In the genomic region with DNA sequence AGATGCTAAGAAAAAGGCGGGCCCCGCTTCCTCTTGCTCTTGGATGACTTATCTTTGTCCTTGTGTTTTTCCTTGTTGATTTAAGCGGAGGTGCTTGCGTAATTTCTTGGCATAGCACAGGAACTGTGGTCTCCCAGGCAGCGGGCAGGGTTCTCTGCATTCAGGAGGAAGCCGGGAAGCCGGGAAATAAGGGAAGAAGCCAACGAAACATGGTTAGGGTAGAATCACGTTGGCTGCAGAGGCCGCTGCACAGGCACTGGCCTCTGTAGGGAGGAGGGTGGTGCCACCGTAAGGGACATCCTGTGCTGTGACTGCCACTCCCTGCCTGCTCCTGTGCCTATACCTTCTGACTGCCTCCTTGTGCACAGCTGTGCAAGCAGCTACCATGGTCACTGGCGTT, we compare ENCODE assay signal across 10 mouse cellular contexts. TPM values are rescaled to one million over a fixed set of nuclear protein-coding genes. Genes with fewer than 3 reads are reported as not detected.
DNase-seq lines count a peak whose midpoint lies in the region; ATAC-seq and TF ChIP-seq lines count a peak whose summit lies in the region.
"Had no signal": no experiment of that assay in that cellular context is flagged by ENCODE, and none has a peak within 500 bp of the region (broad histone marks: within the 10 kb centered on the region; RNA-seq: fewer than 3 reads in every experiment).

No protein-coding gene starts in this region.

- no peak overlapping the region for H3K4me2 ChIP-seq in forebrain, embryonic 16.5 days (ENCODE audit: low read length)
- H3K4me2 ChIP-seq: embryonic facial prominence, embryonic 15.5 days; neural tube, embryonic 12.5 days had no signal

- H3K36me3 ChIP-seq in kidney, adult 2 months (ENCODE audit: control insufficient read depth, insufficient read depth, low read length), result no peaks in the 10 kb centered on the region
- no peaks in the 10 kb centered on the region for H3K36me3 ChIP-seq in forebrain, embryonic 16.5 days (ENCODE audit: control insufficient read depth, insufficient read depth)
- H3K36me3 ChIP-seq: embryonic facial prominence, embryonic 15.5 days; neural tube, embryonic 12.5 days had no signal

- 31% methylated on average over 12 of the region's 12 CpGs for whole genome bisulfite sequencing in kidney, adult 2 months
- 78% methylated on average over 12 of the region's 12 CpGs for WGBS in forebrain, embryonic 16.5 days

- no peaks in the 10 kb centered on the region for H3K27me3 ChIP-seq in kidney, adult 2 months (replicated peaks; ENCODE audit: control insufficient read depth, insufficient read depth, low read length)
- no peaks in the 10 kb centered on the region for H3K27me3 ChIP-seq in forebrain, embryonic 16.5 days (replicated peaks; ENCODE audit: control insufficient read depth, insufficient read depth, low read length)
- H3K27me3 ChIP-seq: embryonic facial prominence, embryonic 15.5 days; neural tube, embryonic 12.5 days had no signal

- TF ChIP-seq POLR2A in kidney, adult 2 months (IDR thresholded peaks at IDR 0.05; ENCODE audit: low read depth, low read length), result no peak

- no peak for TF ChIP-seq CTCF in kidney, adult 2 months (conservative IDR thresholded peaks at IDR 0.05; ENCODE audit: insufficient read depth, insufficient read length, low read depth, low read length)

- no peak for ATAC-seq in forebrain, embryonic 16.5 days

- H3K9ac ChIP-seq in forebrain, embryonic 16.5 days (replicated peaks; ENCODE audit: low read depth, low read length), result no peak overlapping the region
- H3K9ac ChIP-seq: embryonic facial prominence, embryonic 15.5 days; neural tube, embryonic 12.5 days had no signal

- H3K27ac ChIP-seq in kidney, adult 2 months (ENCODE audit: insufficient read depth, low read depth, low read length), result no peak overlapping the region
- H3K27ac ChIP-seq in forebrain, embryonic 16.5 days (ENCODE audit: low read length), result no peak overlapping the region
- H3K27ac ChIP-seq: embryonic facial prominence, embryonic 15.5 days; neural tube, embryonic 12.5 days had no signal

- H3K9me3 ChIP-seq in forebrain, embryonic 16.5 days (ENCODE audit: control insufficient read depth, low read length), result no peaks in the 10 kb centered on the region
- H3K9me3 ChIP-seq: embryonic facial prominence, embryonic 15.5 days; neural tube, embryonic 12.5 days had no signal

- no peaks in the 10 kb centered on the region for H3K4me1 ChIP-seq in kidney, adult 2 months (ENCODE audit: control insufficient read depth, insufficient read depth, low read length)
- no peaks in the 10 kb centered on the region for H3K4me1 ChIP-seq in forebrain, embryonic 16.5 days (replicated peaks; ENCODE audit: control insufficient read depth, insufficient read depth, low read length)

- no peak overlapping the region for H3K4me3 ChIP-seq in kidney, adult 2 months (ENCODE audit: insufficient read depth, low read depth, low read length)
- no peak overlapping the region for H3K4me3 ChIP-seq in forebrain, embryonic 16.5 days (replicated peaks; ENCODE audit: low read length)
- H3K4me3 ChIP-seq: embryonic facial prominence, embryonic 15.5 days; neural tube, embryonic 12.5 days had no signal

- DNase-seq in gastrocnemius, adult 18-20 months (ENCODE audit: low spot score), result peak; percentile 29
- DNase-seq in gastrocnemius, adult 8-10 months (ENCODE audit: low spot score in 2 of 2), result no peak
- DNase-seq in heart, adult 11 months, result peak; percentile 98
- DNase-seq in kidney, adult 2 months, result peak; percentile 72
- peak; percentile 80 for DNase-seq in lung, postnatal 14 days
- DNase-seq in left cerebral cortex, adult 11 months (ENCODE audit: low spot score), result no peak
- DNase-seq in embryo, embryonic 9.5 days (ENCODE audit: extremely low spot score), result no peak

RNA-seq across cellular contexts. Expression of gene Atp2c2, which starts 15.4 kb away (rescaled TPM):
- under 1 TPM in 1 of 2 experiments, not detected in 1; 0.14 TPM for total RNA-seq in gastrocnemius, adult 18-20 months (2021)
- total RNA-seq in gastrocnemius, adult 8-10 months (2022), result not detected
- polyA plus RNA-seq in kidney, adult 2 months (2012; rRNA removed), result 0.24 and 0.52 TPM in 2 replicates
- polyA plus RNA-seq in forebrain, embryonic 16.5 days (2015; fragmentation: Nextera tagmentation; extraction: Ambion mirVana), result 0.06 and 0.14 TPM in 2 replicates

RNA-seq across cellular contexts. Expression of gene Wfdc1, which starts 49.1 kb away (rescaled TPM):
- total RNA-seq in gastrocnemius, adult 18-20 months (2021), result 10 to 100 TPM; 60.2 to 82.9 TPM
- 10 to 100 TPM; 63.4 to 89.3 (median 75.2) TPM for total RNA-seq in gastrocnemius, adult 8-10 months (2022)
- polyA plus RNA-seq in kidney, adult 2 months (2012; rRNA removed), result 8.4 and 11.8 TPM in 2 replicates
- polyA plus RNA-seq in forebrain, embryonic 16.5 days (2015; fragmentation: Nextera tagmentation; extraction: Ambion mirVana), result 3.5 and 4.2 TPM in 2 replicates

Comparison
In these comparisons a context has a peak if more than half of its experiments do, and no peak if none do; other contexts are left out.
1. DNase-seq: peak in gastrocnemius, adult 18-20 months (single experiment), heart, adult 11 months (single experiment), kidney, adult 2 months (single experiment) and lung, postnatal 14 days (single experiment); none in gastrocnemius, adult 8-10 months (0 of 2), left cerebral cortex, adult 11 months (single experiment) and embryo, embryonic 9.5 days (single experiment).